Mouse (Mus musculus): Measurements from ENCODE around the gene Slc38a1.
A peak's percentile ranks its signal among the peaks of the same experiment; 100 is the strongest.

Gene Slc38a1

DNA sequence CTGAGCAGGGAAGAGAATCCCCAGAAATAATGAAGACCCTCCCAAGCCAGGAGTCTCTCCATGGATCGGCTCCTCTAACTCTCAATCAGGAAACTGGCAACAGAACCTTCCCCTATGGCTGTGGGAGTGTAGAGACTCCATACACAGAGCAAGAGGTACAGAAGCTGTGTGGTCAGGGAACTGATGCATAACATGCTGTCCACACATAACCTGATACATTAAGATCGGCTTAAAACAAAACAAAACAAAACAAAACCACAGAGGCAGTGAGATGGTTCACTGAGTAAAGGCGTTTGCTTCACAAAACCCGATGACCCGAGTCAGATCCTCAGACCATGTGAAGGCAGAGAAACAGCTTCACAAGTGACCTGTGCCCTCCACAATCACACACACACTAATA lies 35.3 kb downstream of the Slc38a1 start:
- DNase-seq = no peak

DNA sequence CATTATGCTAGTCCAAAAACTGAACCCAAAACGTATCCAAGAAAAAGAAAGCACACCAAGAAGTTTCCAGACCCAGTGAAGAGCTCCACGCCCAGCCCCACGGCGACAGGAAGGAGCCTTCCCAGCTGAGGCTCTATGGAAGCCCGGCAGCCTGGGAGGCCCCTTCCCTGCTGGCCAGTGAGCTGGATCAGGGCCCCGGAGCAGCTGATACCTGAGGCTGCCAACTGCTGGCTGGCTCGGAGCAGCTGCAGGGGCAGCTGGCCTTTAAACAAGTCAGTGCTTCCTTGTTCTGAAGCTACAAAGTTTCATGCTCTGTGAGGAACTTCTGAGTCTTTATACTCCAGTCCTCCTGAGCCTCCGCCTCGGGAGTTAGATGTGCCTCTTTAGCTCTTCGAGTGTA lies 38.4 kb downstream of the Slc38a1 start:
- peak in 1 of 2 experiments; percentile 15 for DNase-seq

DNA sequence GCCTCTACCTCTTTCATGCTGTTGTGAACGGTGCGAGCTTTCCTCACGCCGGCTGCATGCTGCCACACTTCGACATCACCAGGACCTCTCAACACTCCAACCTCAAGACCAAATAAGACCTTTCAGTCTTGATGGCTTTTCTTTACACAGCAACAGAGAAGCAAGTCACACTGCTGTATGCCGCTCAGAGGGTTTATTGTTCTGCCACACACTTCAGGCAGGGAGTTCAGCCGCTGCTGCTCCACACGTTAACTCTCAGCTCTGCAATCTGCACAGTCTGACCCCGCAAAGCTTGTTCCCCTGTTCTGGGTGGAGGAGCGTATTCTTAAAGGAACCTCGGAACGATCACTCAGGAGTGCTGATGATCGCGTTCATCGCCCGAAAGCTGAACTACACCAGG lies 40.7 kb downstream of the Slc38a1 start:
- DNase-seq = no peak

DNA sequence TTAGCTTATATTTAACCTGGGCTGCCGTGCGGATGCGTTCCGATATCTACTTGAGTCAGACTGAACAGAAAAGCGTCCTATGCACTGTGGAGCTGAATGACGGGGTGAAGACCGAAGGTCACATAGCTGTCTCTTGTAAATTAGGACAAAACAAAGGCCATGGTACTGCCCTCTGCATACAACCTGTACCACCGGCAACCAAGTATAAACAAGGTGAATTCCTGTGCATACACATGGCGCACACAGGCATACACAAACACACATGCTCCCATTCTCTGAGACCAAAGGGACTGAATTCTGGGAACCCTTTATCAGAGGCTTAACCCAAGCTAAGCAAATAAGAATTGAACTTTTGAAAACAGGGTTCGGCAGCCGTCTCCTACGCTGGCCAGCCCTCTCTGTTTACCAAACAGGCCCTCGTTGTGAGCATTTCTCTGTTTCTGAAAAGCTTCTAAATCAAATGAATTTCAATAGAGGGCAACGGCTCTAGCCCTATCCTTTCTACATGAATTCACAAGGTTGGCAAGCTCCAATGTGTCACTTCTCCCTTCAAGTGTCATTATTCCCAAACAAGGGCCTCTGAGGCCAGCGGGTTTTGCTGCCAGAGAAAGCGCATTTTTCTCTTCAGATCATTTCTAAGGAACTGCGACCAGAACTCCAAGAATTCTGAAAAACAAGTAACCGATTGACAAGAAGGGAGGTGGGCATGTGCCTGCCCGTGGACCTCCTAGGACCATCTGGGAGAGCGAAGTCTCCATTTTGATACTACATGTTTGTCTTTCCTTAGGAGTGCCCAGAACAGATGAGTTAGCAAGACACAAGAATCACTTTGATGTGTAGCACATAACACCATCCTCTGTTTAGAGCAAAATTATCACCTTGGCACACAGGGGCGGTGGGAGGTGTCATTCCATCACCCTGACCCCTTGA lies 42.6 kb downstream of the Slc38a1 start:
- DNase-seq = no peak

DNA sequence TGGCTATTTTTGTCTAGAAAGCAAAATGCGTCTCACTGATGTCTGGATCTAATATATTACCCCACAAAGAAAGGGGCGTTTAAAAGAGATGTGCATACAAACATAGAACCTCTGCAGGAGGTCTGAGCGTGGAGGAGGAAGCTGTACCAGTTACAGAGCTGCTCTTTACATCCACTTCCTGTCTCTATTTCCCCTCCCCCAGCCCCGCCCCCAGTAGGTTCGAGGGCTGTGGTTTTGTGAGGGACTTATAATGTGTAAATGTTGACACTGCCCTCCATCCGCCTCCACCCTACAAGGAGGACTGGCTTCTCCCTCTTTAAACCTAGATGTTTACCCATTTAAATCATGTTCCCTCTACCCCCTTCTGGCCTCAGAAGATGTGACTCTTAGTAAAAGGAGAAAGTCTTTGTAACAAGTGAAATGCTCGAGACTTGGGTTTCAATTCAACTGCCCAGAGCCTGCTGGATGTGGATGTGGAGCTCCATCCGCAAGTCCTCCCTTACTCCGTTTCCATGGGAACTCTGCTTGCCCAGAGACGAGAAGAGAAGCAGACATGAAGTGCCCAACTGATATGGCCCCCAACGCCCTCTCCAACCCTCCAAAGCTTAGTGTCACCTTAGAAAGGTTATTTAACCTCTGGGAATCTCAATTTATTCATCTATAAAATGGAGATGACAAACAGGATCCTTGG lies 43.7 kb downstream of the Slc38a1 start:
- peak in 1 of 2 experiments; percentile 13 for DNase-seq

DNA sequence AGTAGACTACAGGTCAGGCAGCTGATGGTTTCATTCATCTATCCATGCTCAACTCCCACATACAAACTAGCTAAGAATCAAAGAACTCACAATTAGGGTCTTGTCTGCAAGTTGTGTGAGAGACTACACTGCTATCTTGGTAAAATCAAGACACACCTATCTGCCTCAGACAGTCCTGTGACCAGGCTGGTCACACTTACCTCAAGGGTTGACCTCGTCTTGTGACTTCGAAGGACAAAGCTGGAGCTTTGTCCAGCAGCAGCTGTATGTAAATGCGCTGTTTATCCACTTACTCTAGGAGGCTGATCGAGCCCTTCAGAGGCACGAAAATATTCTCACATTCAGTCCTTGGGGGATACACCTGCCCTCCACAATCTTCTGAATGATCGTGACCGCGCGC lies 45.6 kb downstream of the Slc38a1 start:
- DNase-seq = no peak

DNA sequence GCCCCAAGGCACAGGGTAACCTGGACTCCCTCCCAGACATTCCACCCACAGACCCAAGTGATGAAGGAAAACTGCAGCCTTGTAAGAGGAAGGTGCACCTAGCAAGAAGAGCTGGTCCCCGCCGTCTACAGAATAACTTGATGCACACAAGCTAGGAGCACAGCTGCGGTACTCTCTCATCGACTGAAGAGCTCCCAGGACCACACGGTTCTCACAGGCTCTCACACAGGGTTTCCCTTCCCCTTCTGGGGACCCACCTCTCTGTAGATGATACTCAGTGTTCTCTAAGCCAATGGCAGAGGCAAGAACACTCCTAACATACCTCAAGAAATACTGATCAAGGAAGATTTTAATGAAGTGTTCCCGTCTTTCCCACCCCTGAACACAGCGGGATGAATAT lies 48.4 kb downstream of the Slc38a1 start:
- no peak for DNase-seq

DNA sequence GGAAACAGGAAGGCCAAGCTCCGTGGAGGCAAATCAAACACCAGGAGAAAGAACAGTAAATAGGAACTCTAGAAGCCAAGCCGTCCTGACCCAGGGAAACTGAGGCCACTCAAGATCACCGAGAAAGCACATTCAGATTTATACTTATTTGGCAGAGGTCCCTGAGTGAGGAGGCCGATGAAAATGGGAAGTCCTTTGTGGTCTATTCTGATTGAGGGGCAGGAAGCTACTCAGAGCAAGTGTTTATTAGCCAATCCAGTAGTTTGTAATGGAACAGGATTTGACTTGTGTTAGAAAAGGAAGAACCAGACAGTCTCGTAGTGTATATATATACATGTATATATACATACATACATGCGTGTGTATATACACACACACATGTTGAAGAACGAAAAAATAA lies 48.8 kb downstream of the Slc38a1 start:
- no peak for DNase-seq

DNA sequence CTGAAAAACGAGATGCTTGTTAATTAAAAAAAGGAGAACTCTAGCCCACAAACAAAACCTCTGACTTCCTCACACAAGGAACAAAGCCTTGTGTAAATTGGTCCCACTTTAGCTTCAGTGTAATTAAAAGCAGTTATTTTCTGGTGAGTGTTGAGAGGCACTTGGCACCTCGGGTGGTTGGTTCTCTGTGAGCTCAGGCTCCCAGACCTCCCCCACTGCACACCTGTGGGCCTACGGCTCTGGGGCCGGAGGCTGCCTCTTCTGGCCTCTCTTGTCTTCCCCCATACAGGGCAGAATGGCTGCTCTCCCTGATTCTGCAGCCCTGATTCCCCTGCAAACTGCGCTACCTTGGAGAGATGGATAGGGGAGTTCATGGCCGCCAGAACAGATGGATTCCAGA lies 49.3 kb downstream of the Slc38a1 start:
- DNase-seq = no peak

DNA sequence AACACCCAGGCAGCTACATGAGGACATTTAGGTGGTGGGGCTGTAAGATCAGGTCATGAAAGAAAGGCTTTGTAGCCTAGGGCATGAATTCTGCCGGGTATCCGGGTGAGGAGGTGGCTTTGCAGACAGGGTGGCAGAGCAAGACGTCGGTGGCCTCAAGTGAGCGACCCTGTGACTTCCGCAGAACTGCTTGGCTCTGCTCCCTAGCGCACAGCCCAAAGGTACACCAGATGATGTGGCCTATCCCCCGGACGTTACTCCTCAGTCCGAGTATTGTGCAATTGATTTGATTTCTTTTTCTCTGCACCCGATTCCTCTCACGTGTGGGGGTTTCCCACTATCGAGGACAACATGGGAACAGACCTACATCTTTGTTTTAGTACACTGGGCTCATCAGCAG lies 49.7 kb downstream of the Slc38a1 start:
- no peak for DNase-seq

DNA sequence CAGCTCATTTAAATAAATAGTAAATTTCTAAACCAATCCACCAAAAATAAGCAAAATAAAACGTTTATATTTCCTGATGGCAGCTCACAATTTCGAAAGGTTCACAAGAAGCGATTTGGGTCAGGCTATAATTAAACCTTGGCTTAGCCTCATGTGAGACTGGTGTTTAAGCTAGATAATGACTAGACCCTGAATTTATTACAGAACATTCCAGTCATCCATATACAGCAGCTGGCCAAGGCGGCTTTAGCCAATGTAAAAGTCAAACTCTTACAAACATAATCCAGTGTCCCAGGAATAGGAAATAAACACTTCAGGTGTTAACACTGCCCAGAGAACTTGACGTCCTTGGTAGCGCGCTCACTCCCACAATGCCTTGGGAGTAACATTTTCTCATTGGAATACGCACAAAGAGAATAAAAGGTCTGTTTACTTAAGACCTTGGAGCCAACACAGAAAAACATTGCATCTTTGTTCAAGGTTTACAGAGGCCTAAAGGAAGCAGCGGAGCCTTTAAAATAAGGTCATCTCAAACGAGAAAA lies 50.8 kb downstream of the Slc38a1 start:
- DNase-seq = no peak

DNA sequence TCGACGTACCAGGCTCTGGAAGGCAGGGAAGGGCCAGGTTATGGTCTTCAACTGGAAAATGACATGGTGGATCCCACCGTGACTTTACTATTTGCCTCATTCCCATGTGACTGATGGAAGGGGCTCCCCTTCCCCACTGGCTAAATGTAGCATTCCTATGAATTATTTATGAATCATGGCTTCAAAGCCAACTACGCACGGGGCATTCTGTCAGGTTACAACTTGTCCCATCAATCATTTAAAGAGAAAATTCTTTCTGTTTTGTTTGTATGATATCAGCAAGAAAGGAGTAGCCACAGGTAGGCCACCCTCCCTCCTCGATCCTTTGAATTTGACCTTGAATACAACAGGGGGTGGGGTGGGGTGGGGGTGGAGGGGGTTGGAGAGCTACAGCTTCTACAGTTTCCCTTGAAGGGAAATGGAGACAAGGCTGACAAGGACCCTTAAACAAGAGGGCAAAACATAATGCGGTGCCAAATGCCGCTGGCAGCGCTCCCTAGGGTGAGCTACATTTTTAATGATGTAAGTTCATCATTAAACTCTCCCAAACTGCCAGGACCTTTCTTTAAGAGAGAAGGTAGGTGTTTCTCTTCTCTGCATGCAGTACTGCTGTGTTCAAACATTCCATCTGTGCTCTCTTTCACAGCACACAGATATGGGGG lies 53.6 kb downstream of the Slc38a1 start:
- no peak for DNase-seq

DNA sequence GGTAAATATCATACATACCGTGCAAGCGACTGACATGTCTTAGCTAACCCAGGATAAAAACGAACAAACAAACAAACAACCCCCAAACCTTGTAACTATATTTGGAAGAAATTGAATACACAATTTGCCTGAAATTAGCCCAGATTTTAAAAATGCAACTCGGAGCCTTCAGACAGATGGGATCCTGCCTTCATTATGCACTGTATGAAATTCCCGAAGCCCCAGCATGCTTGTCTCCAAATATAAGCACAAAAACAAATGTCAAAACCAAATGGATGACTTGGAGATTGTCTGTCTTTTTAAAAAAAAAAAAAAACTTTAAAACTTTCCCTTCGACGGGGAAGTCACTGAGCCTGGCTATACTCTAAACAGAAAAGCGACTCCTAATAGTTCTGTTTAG lies 54.7 kb downstream of the Slc38a1 start:
- DNase-seq = no peak

DNA sequence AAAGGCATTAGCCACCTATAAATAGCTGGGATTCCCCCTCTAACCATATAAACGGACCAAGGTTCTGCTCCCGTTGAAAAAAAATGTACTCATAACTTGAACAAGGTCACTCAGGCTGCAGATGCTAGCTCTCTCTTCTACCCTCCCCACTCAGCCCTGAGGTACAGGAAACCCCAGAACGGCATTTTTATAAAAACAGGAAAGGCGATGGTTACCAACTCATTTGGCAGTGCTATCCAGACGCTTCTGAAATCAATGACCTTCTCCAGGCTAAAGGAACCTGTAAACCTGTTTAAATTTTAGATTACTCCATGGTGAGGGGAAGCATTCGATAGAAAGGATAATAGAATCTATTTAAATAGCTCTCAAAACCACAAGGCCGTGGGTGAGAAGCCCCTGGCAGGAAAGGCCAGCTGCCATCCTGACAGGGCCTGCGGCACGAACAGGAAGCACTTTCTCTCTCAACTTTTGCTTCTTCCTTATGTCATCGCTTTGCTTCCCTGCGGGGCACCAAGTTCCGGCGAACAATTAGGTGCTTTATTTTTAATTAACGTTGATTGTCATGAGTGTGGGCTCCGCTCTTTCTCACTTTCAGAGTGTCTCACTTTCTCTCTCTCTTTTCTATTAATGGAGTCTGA lies 59.2 kb downstream of the Slc38a1 start:
- DNase-seq = no peak

DNA sequence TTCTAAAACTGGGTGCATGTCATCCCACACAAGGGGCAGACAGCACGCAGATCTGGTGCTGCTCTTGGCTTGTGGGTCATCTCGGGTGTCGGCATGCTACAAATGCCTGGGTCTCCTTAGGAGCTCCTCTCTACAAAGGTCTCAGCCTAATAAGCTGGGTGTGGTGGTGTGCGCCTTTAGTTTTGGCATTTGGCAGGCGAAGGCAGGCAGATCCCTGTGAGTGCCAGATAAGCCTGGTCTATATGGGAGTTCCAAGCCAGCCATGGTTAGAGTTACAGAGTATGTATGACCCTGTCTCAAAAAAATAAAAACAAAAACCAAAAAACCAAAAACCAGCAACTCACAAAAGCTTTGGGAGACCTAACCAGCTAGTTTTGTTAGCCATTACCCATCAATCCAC lies 65.7 kb downstream of the Slc38a1 start:
- DNase-seq = no peak

DNA sequence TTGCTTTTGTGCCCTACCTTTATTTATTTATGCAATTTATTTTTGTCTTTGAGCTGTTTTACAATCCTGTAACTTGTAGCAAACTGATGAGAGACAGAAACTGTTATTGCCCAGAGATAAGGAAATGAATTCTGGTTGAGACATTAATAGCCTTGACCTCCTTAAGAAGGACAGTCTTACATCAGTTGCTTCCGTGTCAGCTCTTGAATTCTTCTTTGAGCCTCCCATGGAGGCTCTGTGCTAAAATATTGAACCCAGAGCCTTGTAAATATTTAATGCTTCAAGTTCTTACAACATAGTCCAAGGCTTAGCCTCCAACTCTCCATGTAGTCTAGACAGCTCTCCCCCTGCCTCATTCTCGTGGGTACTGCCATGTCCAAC lies 73.7 kb downstream of the Slc38a1 start:
- DNase-seq = no peak

DNA sequence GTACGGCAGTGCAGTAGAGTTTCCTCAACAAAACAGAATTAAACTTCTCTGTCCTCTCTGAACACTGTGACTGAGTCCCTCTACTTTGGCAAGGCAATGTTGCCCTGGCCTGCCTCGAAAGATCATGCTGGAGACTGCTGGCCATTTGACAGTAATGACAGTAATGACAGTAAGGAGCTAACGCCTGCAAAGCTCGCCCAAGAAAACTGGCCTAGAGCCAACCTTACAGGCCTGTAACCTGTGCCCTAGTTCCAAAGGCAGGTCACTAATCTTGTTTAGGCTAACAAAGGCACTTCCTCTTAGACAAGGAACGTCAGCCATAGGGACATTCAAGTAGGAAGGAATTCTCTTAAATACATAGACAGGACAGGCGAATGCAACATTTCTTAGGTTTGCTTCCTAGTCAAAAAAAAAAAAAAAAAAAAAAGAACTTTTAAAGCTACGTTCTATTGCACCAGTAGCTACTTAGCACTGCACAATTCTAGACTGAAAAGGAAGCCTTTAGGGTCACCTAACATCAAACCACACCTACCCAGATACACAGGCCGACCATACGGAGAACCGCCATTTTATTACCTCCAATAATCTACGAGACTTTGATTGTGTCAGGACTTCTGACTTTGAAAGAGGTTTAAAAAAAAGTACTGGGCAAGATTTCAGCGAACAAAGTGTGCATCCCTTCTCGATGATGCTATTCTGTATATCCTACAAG lies 74.3 kb downstream of the Slc38a1 start:
- peak; percentile 69 to 74 for DNase-seq

DNA sequence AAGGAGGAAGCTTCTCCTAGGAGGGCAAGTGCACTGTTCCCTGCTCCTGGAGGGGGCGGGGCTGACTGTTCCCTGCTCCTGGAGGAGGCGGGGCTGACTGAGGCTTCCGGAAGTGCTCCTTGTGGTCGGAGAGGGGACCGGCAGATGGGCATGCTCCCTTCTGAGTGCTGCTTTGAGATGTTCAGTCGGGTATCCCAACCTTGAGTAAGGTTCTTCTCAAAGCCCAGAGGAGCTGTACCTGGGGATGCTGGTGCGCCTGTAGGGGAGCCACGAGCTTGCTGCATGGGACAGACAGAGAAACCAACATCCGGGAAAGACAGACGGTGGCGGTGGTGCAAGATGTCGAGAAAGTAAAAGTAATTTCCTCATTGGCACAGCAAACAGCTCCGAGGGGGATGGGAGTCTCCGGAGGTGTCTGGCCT lies 75.9 kb downstream of the Slc38a1 start:
- DNase-seq = peak; percentile 52 to 81

DNA sequence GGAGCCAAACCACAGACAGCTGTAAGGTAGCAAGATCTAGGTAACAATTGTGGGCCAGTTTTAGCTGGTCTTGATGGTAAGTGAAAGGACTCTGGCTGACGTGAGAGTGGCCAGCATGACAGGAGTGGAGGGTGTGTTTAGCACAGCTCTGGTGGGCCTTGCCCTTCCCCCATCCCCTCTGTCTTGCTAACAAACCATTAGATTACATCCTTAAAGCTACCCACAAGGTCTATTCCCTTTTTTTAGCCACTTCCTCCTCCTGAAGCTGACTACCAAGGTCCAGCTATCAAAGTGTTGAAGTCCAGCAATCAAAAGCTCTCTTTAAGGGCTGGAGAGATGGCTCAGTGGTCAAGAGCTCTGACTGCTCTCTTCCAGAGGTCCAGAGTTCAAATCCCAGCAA lies 78.9 kb downstream of the Slc38a1 start:
- DNase-seq = no peak

DNA sequence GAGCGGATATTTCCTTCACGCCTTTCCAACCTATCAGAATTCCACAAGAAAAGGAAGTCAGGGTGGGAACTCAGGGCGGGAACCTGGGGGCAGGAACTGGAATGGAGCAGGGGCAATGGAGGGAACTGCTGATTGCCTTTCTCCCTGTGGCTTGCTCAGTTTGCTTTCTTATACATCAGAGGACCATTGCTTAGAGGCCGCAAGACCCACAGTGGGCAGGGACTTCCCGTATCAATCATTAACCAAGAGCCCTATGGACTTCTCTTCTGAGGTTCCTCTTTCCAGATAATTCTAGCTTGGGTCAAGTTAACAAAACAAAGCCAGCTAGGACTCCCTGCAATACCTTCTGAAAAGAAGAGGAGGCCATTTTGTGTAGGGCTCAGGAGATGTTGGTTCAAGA lies 80.2 kb downstream of the Slc38a1 start:
- DNase-seq = no peak

DNA sequence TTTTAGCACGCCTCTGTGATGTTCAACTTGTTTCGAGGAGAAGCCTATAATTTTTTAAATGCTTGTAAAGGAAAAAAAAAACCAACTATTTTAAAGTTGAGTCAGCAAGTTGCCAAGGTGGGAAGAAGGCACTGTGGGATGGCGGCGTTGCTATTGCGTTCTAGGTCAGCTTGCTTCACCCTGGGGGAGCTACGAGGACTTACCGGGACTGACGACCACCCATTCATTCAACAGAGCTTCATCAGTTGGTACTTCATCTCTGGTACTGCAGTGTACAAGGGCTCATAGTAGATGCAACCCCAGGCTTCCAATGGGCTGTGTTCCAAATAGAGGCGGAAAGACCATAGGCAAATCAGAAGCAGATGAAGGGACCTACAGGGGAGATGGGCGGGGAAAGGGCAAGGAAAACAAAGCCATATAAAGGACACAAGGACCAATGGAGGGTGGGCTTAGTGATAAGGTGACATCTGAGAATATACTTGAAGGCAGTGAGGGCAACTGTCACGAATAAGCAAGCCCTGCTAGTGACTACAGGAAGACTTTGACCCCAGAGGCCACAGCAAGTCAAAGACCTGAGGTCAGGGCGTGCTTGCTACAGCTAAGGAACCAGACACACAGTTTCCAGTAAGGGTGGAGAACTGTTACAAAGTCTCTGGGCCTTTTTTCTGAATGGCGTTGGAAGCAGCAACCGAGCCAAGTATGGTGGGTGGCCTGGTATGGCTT lies 82.0 kb downstream of the Slc38a1 start:
- DNase-seq = no peak
